Mouse (Mus musculus): ENCODE results near the gene Rapgef4.

DNA sequence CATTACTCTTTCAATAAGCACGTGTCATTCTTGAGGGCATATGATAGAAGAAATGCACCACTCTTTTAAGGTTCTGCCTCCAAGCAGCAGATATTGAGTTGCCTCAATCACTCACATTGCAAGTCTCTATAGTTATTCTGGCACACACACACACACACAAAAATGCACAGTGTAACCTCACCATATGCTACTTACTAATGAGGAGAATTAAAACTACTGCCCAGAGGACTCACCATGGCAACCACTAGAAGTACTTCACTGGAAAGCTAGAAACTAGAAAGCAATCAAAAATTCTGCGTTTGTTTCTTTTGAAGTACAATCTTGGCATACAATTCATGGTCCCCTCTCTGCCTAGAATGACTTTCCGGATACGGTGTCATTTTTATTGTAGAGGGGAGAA lies 29.8 kb upstream of the Rapgef4 start:
- no peak for TF ChIP-seq POLR2A (IDR thresholded peaks at IDR 0.05; ENCODE audit: borderline replicate concordance, extremely low read depth, insufficient read depth, insufficient read length, poor library complexity, severe bottlenecking)
- TF ChIP-seq CTCF (IDR thresholded peaks at IDR 0.05; ENCODE audit: borderline replicate concordance, extremely low read depth, insufficient read depth, insufficient read length), result no peak

Measured in brain, embryonic 14.5 days (tissue).